Mouse (Mus musculus) hindbrain, embryonic 11.5 days (tissue): ENCODE measurements around the gene Mum1. TPM values are rescaled to one million over a fixed set of nuclear protein-coding genes. Genes with fewer than 3 reads are reported as not detected.

Experiments
- ATAC-seq: fragments of 200-750 bp; cut with Nextera tagmentation; 2 replicates; pipeline ENCODE4 v1.8.0; 2017; ENCODE audit warnings: mild to moderate bottlenecking, moderate TSS enrichment, moderate library complexity; ENCODE audit not compliant: low FRiP score
- DNase-seq: peaks from one replicate; pipeline ENCODE4 v3.0.0-alpha.2; 2015; ENCODE audit warnings: low spot score
- H3K27ac ChIP-seq: fragments of 300-500 bp; sonication (generic); 2 replicates; pipeline ENCODE4 v1.5.1; 2014; ENCODE audit warnings: mild to moderate bottlenecking, low read depth, low read length
- H3K27me3 ChIP-seq: fragments of 300-500 bp; sonication (generic); 2 replicates; pipeline ENCODE4 v1.6.1; 2014; ENCODE audit warnings: mild to moderate bottlenecking, low read length, moderate library complexity, mixed read lengths; ENCODE audit not compliant: control insufficient read depth, insufficient read depth
- H3K36me3 ChIP-seq: fragments of 300-500 bp; sonication (generic); 2 replicates; pipeline ENCODE4 v1.6.1; 2014; ENCODE audit warnings: mild to moderate bottlenecking, low read length, moderate library complexity, mixed read lengths; ENCODE audit not compliant: control insufficient read depth, insufficient read depth
- H3K4me1 ChIP-seq: fragments of 300-500 bp; sonication (generic); replicated peaks from 2 replicates; pipeline ENCODE4 v1.6.1; 2014; ENCODE audit warnings: low read length, mixed read lengths; ENCODE audit not compliant: control insufficient read depth, insufficient read depth
- H3K4me2 ChIP-seq: fragments of 300-500 bp; sonication (generic); replicated peaks from 2 replicates; pipeline ENCODE4 v1.6.1; 2014; ENCODE audit warnings: mild to moderate bottlenecking, low read depth, low read length
- H3K4me3 ChIP-seq: fragments of 300-500 bp; sonication (generic); 2 replicates; pipeline ENCODE4 v1.5.1; 2014; ENCODE audit warnings: low read depth, low read length
- H3K9ac ChIP-seq: fragments of 300-500 bp; sonication (generic); 2 replicates; pipeline ENCODE4 v1.6.1; 2014; ENCODE audit warnings: low read depth, low read length
- H3K9me3 ChIP-seq: fragments of 300-500 bp; sonication (generic); 2 replicates; pipeline ENCODE4 v1.6.1; 2016; ENCODE audit warnings: low read length; ENCODE audit not compliant: control insufficient read depth
- WGBS: fragments of 180-500 bp; shearing (Covaris S2); extraction: QIAGEN DNeasy Blood & Tissue Kit; methylation state at CpG from one replicate; pipeline ENCODE4 v1.1.7; 2014; 5-methylcytosine and 5-hydroxymethylcytosine counted together
- polyA plus RNA-seq: library from polyadenylated mRNA; unstranded; fragments of >200 nt; fragmentation: Nextera tagmentation; extraction: Ambion mirVana; gene quantifications from 2 replicates; pipeline ENCODE4 v1.2.1, GENCODE M21; 2014

The Mum1 gene
- polyA plus RNA-seq, 1 experiment from 2014 or later: 49.4 TPM

- ATAC-seq: no peak
- H3K9me3 ChIP-seq: no peaks in the 10 kb centered on the region
- peaks cover 11% of the 10 kb centered on the region for H3K4me1 ChIP-seq
Measured at GRCm38 (mm10) chr10:80258752-80259462, 32.7 kb downstream of the Mum1 start.

GRCm38 (mm10) chr10:80259463-80259805 lies 33.2 kb downstream of the Mum1 start:
- WGBS: 72% methylated on average over 6 of the region's 6 CpGs
- ATAC-seq (no peak), DNase-seq (no peak)
- peak overlapping the region; percentile 68 for H3K9ac ChIP-seq
- peak overlapping the region; percentile 44; the same call in 1 of the 2 replicates for H3K4me3 ChIP-seq
- peaks cover 11% of the 10 kb centered on the region for H3K4me1 ChIP-seq
- no peaks in the 10 kb centered on the region for H3K9me3 ChIP-seq
- no peaks in the 10 kb centered on the region for H3K27me3 ChIP-seq
- peaks cover 8% of the 10 kb centered on the region; the same call in 1 of the 2 replicates for H3K36me3 ChIP-seq
- H3K4me2 ChIP-seq: peak overlapping the region; percentile 93
- peak overlapping the region; percentile 90; the same call in 1 of the 2 replicates for H3K27ac ChIP-seq

More at GRCm38 (mm10) chr10:80258752-80259462, 32.7 kb downstream of the Mum1 start:
- H3K4me3 ChIP-seq: no peak overlapping the region; the same call in 1 of the 2 replicates
- peak overlapping the region; percentile 93; the same call in 1 of the 2 replicates for H3K4me2 ChIP-seq
- H3K9ac ChIP-seq: no peak overlapping the region
- WGBS: 89% methylated on average over 14 of the region's 14 CpGs
- DNase-seq: no peak
- H3K27me3 ChIP-seq: no peaks in the 10 kb centered on the region
- no peak overlapping the region for H3K27ac ChIP-seq
- H3K36me3 ChIP-seq: peaks cover 8% of the 10 kb centered on the region; the same call in 1 of the 2 replicates

GRCm38 (mm10) chr10:80259861-80260641 lies 33.8 kb downstream of the Mum1 start:
- H3K27ac ChIP-seq: peak overlapping the region; percentile 90
- peak overlapping the region; percentile 44 for H3K4me3 ChIP-seq
- H3K4me2 ChIP-seq: peak overlapping the region; percentile 93
- WGBS: 7% methylated on average over 19 of the region's 19 CpGs
- ATAC-seq (no peak), DNase-seq (peak; percentile 65)
- no peaks in the 10 kb centered on the region for H3K27me3 ChIP-seq
- peak overlapping the region; percentile 68 for H3K9ac ChIP-seq
- H3K4me1 ChIP-seq: peaks cover 11% of the 10 kb centered on the region
- no peaks in the 10 kb centered on the region for H3K9me3 ChIP-seq
- H3K36me3 ChIP-seq: peaks cover 5% of the 10 kb centered on the region; the same call in 1 of the 2 replicates

- WGBS: under 1% methylated on average over 48 of the region's 49 CpGs
- peak within 1 kb of the TSS; percentile 90 for H3K27ac ChIP-seq
Measured at GRCm38 (mm10) chr10:80260642-80261584, 34.7 kb downstream of the Mum1 start, which contains the start of the genes Gamt and Dazap1. TSS of gene Gamt (minus strand) at chr10:80261012. TSS of gene Dazap1 (plus strand) at chr10:80261486.

GRCm38 (mm10) chr10:80261585-80261968 lies 35.3 kb downstream of the Mum1 start:
- Histone ChIP-seq H3K9ac (0 out of 2 replicates have a peak overlapping the region, but pooled peaks have one; percentile 46), H3K4me2 (peak overlapping the region; percentile 93), H3K27me3 (no peaks in the 10 kb centered on the region), H3K27ac (peak overlapping the region; percentile 90), H3K4me3 (peak overlapping the region; percentile 44), H3K4me1 (peaks cover 16% of the 10 kb centered on the region), H3K9me3 (no peaks in the 10 kb centered on the region), H3K36me3 (no peaks in the 10 kb centered on the region)
- ATAC-seq (peak; percentile 59), DNase-seq (peak; percentile 95)
- under 1% methylated on average over 14 of the region's 14 CpGs for WGBS

More at GRCm38 (mm10) chr10:80260642-80261584, 34.7 kb downstream of the Mum1 start, which contains the start of the genes Gamt and Dazap1:
- peak; percentile 84 for ATAC-seq
- H3K9ac ChIP-seq: peak within 1 kb of the TSS; percentile 68
- no peaks in the 10 kb centered on the region for H3K27me3 ChIP-seq
- DNase-seq: peak; percentile 97
- H3K4me2 ChIP-seq: peak within 1 kb of the TSS; percentile 93
- 0 out of 2 replicates have a peak, but pooled peaks cover 1% of the 10 kb centered on the region for H3K36me3 ChIP-seq
- H3K4me1 ChIP-seq: peaks cover 13% of the 10 kb centered on the region
- no peaks in the 10 kb centered on the region for H3K9me3 ChIP-seq
- H3K4me3 ChIP-seq: peak within 1 kb of the TSS; percentile 44

GRCm38 (mm10) chr10:80262169-80262568 lies 35.9 kb downstream of the Mum1 start:
- Histone ChIP-seq H3K36me3 (no peaks in the 10 kb centered on the region), H3K27ac (no peak overlapping the region), H3K4me3 (no peak overlapping the region), H3K4me2 (no peak overlapping the region), H3K4me1 (peaks cover 19% of the 10 kb centered on the region), H3K9me3 (no peaks in the 10 kb centered on the region), H3K27me3 (no peaks in the 10 kb centered on the region), H3K9ac (no peak overlapping the region)
- DNase-seq: no peak
- no peak for ATAC-seq
- WGBS: 75% methylated on average over 12 of the region's 12 CpGs

- peaks cover 23% of the 10 kb centered on the region for H3K4me1 ChIP-seq
Measured at GRCm38 (mm10) chr10:80262776-80263365, 36.6 kb downstream of the Mum1 start.

More at GRCm38 (mm10) chr10:80262776-80263365, 36.6 kb downstream of the Mum1 start:
- Histone ChIP-seq H3K9ac (no peak overlapping the region; the same call in 1 of the 2 replicates), H3K36me3 (no peaks in the 10 kb centered on the region), H3K9me3 (no peaks in the 10 kb centered on the region), H3K27ac (no peak overlapping the region), H3K27me3 (no peaks in the 10 kb centered on the region), H3K4me2 (no peak overlapping the region), H3K4me3 (no peak overlapping the region)
- ATAC-seq: no peak
- 97% methylated on average over 10 of the region's 10 CpGs for WGBS
- no peak for DNase-seq
